Mouse (Mus musculus) MN1 (cell line): ENCODE results near the gene Cryl1.
A peak's percentile ranks its signal among the peaks of the same experiment; 100 is the strongest.

Experiments used
- DNase-seq: peaks from one replicate; pipeline ENCODE4 v3.0.0-alpha.2; 2016; ENCODE audit warnings: low spot score

The Cryl1 gene

GRCm38 (mm10) chr14:57372348-57373102, 25.8 kb downstream of the Cryl1 start:
- peak; percentile 82 for DNase-seq

GRCm38 (mm10) chr14:57367327-57367726, 31.0 kb downstream of the Cryl1 start:
- no peak for DNase-seq

- no peak for DNase-seq
Observed at GRCm38 (mm10) chr14:57366724-57367123, 31.6 kb downstream of the Cryl1 start.

- no peak for DNase-seq
Observed at GRCm38 (mm10) chr14:57365341-57365740, 33.0 kb downstream of the Cryl1 start.

GRCm38 (mm10) chr14:57363833-57364232, 34.5 kb downstream of the Cryl1 start:
- no peak for DNase-seq

- DNase-seq: peak; percentile 28
Observed at GRCm38 (mm10) chr14:57362726-57363660, 35.3 kb downstream of the Cryl1 start.

GRCm38 (mm10) chr14:57357030-57357429, 41.3 kb downstream of the Cryl1 start:
- no peak for DNase-seq

GRCm38 (mm10) chr14:57351521-57352235, 46.7 kb downstream of the Cryl1 start:
- no peak for DNase-seq

GRCm38 (mm10) chr14:57349955-57350354, 48.4 kb downstream of the Cryl1 start:
- DNase-seq: no peak

- DNase-seq: no peak
Observed at GRCm38 (mm10) chr14:57348155-57348554, 50.2 kb downstream of the Cryl1 start.

GRCm38 (mm10) chr14:57346135-57346534, 52.2 kb downstream of the Cryl1 start:
- DNase-seq: no peak

- no peak for DNase-seq
Observed at GRCm38 (mm10) chr14:57344781-57345492, 53.4 kb downstream of the Cryl1 start.

- no peak for DNase-seq
Observed at GRCm38 (mm10) chr14:57343057-57343750, 55.1 kb downstream of the Cryl1 start.

- DNase-seq: no peak
Observed at GRCm38 (mm10) chr14:57342316-57343055, 55.8 kb downstream of the Cryl1 start.

- no peak for DNase-seq
Observed at GRCm38 (mm10) chr14:57338666-57339065, 59.7 kb downstream of the Cryl1 start.

GRCm38 (mm10) chr14:57334833-57335232, 63.5 kb downstream of the Cryl1 start:
- DNase-seq: no peak

GRCm38 (mm10) chr14:57332503-57332902, 65.8 kb downstream of the Cryl1 start:
- DNase-seq: no peak

GRCm38 (mm10) chr14:57331097-57331496, 67.2 kb downstream of the Cryl1 start:
- no peak for DNase-seq

- no peak for DNase-seq
Observed at GRCm38 (mm10) chr14:57329600-57329999, 68.7 kb downstream of the Cryl1 start.

- no peak for DNase-seq
Observed at GRCm38 (mm10) chr14:57326771-57327170, 71.6 kb downstream of the Cryl1 start.
